Mouse (Mus musculus): ENCODE results near the gene Mphosph10. TPM values are rescaled to one million over a fixed set of nuclear protein-coding genes. Genes with fewer than 3 reads are reported as not detected.

Gene Mphosph10
- polyA plus RNA-seq, 1 experiment from 2014 or later = 68.7 TPM

DNA sequence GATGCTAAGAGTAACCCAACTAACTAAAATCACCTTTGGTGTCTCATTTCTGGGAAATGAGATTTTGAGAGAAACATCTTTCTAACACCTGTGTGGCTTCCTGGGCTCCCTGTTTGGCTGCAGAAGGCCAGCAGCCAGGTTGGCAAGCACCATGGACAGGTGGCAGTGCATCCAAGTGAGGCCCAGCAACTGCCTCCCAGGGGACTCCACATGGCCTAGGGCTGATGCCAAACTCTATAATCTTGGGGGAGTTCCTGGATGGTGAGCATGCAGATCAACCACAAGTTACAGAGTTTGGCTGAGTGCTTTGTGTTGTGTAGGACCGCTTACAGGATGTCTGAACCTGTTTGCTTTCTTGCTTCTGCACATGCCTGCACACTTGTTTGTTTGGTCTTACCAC is 59.4 kb downstream of the Mphosph10 start:
- ATAC-seq (replicated peaks; ENCODE audit: insufficient number of reproducible peaks, low FRiP score, low TSS enrichment, low read depth) = no peak
- no peaks in the 10 kb centered on the region for H3K4me1 ChIP-seq (ENCODE audit: control insufficient read depth, insufficient read depth, low read length)
- H3K27ac ChIP-seq (replicated peaks; ENCODE audit: low read depth, low read length) = no peak overlapping the region

DNA sequence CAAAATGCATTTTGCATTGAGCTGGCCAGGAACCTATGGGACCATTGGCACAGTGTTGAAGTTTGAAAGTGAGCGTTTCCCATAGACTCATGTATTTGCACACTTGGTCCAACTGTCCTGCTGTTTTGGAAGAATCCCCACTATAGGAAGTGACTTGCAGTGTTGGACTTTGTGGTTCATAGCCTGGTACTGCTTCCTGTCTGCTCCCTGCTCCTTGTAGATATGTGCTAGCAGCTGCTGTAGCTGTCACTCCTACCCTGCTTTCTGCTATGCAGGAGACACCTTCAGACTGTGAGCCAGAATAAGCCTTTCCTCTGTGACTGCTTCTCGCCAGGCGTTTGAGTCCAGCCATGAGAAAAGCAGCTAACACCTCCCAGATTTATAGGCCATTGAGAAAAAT is 60.8 kb downstream of the Mphosph10 start:
- no peak overlapping the region for H3K9ac ChIP-seq (replicated peaks; ENCODE audit: low read length)
- 92% methylated on average over 3 of the region's 3 CpGs for WGBS
- ATAC-seq (replicated peaks; ENCODE audit: insufficient number of reproducible peaks, low FRiP score, low TSS enrichment, low read depth) (no peak), DNase-seq (ENCODE audit: low spot score) (no peak)
- no peak overlapping the region for H3K27ac ChIP-seq (replicated peaks; ENCODE audit: low read depth, low read length)
- no peaks in the 10 kb centered on the region for H3K36me3 ChIP-seq (replicated peaks; ENCODE audit: control insufficient read depth, insufficient read depth, low read depth, low read length)
- no peak overlapping the region for H3K4me3 ChIP-seq (ENCODE audit: low read depth, low read length)
- H3K9me3 ChIP-seq (replicated peaks; ENCODE audit: control insufficient read depth, low read length) = no peaks in the 10 kb centered on the region
- H3K4me2 ChIP-seq (ENCODE audit: low read depth, low read length) = no peak overlapping the region
- H3K27me3 ChIP-seq (ENCODE audit: control insufficient read depth, insufficient read depth, low read length) = no peaks in the 10 kb centered on the region
- H3K4me1 ChIP-seq (ENCODE audit: control insufficient read depth, insufficient read depth, low read length) = no peaks in the 10 kb centered on the region

More for the DNA sequence above, 59.4 kb downstream of the Mphosph10 start:
- Histone ChIP-seq H3K36me3 (replicated peaks; ENCODE audit: control insufficient read depth, insufficient read depth, low read depth, low read length) (no peaks in the 10 kb centered on the region), H3K4me3 (ENCODE audit: low read depth, low read length) (no peak overlapping the region), H3K27me3 (ENCODE audit: control insufficient read depth, insufficient read depth, low read length) (no peaks in the 10 kb centered on the region), H3K9ac (replicated peaks; ENCODE audit: low read length) (no peak overlapping the region), H3K4me2 (ENCODE audit: low read depth, low read length) (no peak overlapping the region), H3K9me3 (replicated peaks; ENCODE audit: control insufficient read depth, low read length) (no peaks in the 10 kb centered on the region)
- 81% methylated on average over 1 of the region's 1 CpGs for WGBS
- no peak for DNase-seq (ENCODE audit: low spot score)

- H3K9ac ChIP-seq (replicated peaks; ENCODE audit: low read length) = no peak overlapping the region
- H3K27me3 ChIP-seq (ENCODE audit: control insufficient read depth, insufficient read depth, low read length) = no peaks in the 10 kb centered on the region
- H3K9me3 ChIP-seq (replicated peaks; ENCODE audit: control insufficient read depth, low read length) = no peaks in the 10 kb centered on the region
- no peaks in the 10 kb centered on the region for H3K36me3 ChIP-seq (replicated peaks; ENCODE audit: control insufficient read depth, insufficient read depth, low read depth, low read length)
- H3K27ac ChIP-seq (replicated peaks; ENCODE audit: low read depth, low read length) = no peak overlapping the region
- H3K4me2 ChIP-seq (ENCODE audit: low read depth, low read length) = no peak overlapping the region
- no peak overlapping the region for H3K4me3 ChIP-seq (ENCODE audit: low read depth, low read length)
- ATAC-seq (replicated peaks; ENCODE audit: insufficient number of reproducible peaks, low FRiP score, low TSS enrichment, low read depth) (no peak), DNase-seq (ENCODE audit: low spot score) (no peak)
- 86% methylated on average over 4 of the region's 4 CpGs for WGBS
- H3K4me1 ChIP-seq (ENCODE audit: control insufficient read depth, insufficient read depth, low read length) = no peaks in the 10 kb centered on the region
Observed at GRCm38 (mm10) chr7:64327486-64327885, 64.6 kb downstream of the Mphosph10 start.

DNA sequence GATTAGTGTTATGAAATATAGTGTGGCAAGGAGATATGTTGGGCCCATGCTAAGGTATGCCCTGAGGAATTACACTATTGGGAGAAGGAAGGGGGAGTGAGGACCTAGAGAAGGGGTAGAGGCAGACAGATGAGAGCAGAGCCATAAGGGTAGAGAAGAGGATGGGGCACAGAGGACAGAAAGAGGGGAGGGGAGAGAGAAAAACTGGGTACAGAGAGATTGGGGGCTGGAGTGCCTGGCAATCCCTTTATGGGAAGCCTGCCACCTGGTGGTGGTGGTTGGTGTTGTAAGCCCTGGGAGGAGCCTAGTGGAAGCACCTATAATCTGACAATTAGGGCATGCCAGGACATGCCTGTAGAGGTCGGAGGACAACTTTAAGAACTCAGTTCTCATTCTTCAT is 65.2 kb downstream of the Mphosph10 start:
- H3K27ac ChIP-seq (replicated peaks; ENCODE audit: low read depth, low read length) = no peak overlapping the region
- ATAC-seq (replicated peaks; ENCODE audit: insufficient number of reproducible peaks, low FRiP score, low TSS enrichment, low read depth) = no peak
- no peak overlapping the region for H3K4me2 ChIP-seq (ENCODE audit: low read depth, low read length)
- H3K36me3 ChIP-seq (replicated peaks; ENCODE audit: control insufficient read depth, insufficient read depth, low read depth, low read length) = no peaks in the 10 kb centered on the region
- H3K9me3 ChIP-seq (replicated peaks; ENCODE audit: control insufficient read depth, low read length) = no peaks in the 10 kb centered on the region
- H3K27me3 ChIP-seq (ENCODE audit: control insufficient read depth, insufficient read depth, low read length) = no peaks in the 10 kb centered on the region
- H3K9ac ChIP-seq (replicated peaks; ENCODE audit: low read length) = no peak overlapping the region
- WGBS = 18% methylated on average over 1 of the region's 1 CpGs
- no peak overlapping the region for H3K4me3 ChIP-seq (ENCODE audit: low read depth, low read length)
- peak; percentile 82 for DNase-seq (ENCODE audit: low spot score)
- H3K4me1 ChIP-seq (ENCODE audit: control insufficient read depth, insufficient read depth, low read length) = no peaks in the 10 kb centered on the region

Other genes with a start within 250 kb of the Mphosph10 start
- gene Trpm1, start 238.4 kb downstream of the Mphosph10 start, polyA plus RNA-seq (2014; fragmentation: Nextera tagmentation; extraction: Ambion mirVana) = 16.1 and 33.5 TPM in 2 replicates
- gene Mtmr10, start 104.6 kb downstream of the Mphosph10 start, polyA plus RNA-seq (2014; fragmentation: Nextera tagmentation; extraction: Ambion mirVana) = 12.4 and 13.2 TPM in 2 replicates
- gene Fan1, start 18.2 kb downstream of the Mphosph10 start, polyA plus RNA-seq (2014; fragmentation: Nextera tagmentation; extraction: Ambion mirVana) = 5.5 and 6.4 TPM in 2 replicates
- gene Mcee, start 339 bp upstream of the Mphosph10 start, polyA plus RNA-seq (2014; fragmentation: Nextera tagmentation; extraction: Ambion mirVana) = 44.3 and 44.4 TPM in 2 replicates
- gene Apba2, start 109.4 kb upstream of the Mphosph10 start, polyA plus RNA-seq (2014; fragmentation: Nextera tagmentation; extraction: Ambion mirVana) = 18.3 and 20.7 TPM in 2 replicates

Measured in embryonic facial prominence, embryonic 11.5 days (tissue).